Mouse (Mus musculus): ENCODE results near the gene Zfp90.

Gene Zfp90

DNA sequence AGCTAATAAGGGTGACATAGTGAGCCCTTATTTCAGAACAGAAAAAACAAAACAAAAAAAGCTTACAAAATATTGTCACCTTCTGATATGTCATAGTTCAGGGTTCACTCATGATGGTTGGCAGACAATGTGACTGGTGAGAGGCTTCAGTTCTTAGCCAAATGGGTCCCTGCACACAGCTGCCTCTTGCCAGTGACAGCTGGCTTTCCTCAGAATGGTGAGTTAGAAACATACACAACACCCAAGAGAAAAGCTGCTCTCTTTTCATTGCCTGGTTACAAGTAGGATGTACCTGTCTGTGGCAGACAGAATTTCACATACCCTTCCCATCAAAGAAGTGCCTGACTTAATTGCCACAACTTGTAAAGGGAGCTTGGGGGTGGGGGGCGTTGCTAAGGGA, 18.5 kb downstream of the Zfp90 start:
- DNase-seq, result peak; percentile 25

DNA sequence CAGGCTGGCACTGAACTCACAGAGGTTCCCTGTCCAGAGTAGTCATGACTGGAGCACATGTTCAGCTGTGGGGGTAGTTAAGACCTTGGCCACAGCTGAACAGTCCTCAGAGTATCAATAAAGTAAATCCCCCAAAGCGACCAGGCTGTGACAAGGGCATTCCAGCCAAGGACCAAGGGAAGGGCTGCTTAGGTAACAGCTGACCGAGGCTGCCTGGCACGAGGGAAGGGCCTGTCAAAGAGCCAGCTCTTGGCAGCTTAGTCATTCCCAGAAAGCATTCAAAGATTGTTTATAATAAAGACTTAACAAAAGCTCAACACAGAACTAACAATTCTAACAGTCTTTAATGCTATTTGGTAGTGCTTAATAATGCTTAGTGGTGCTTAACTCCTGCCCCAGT, 22.7 kb downstream of the Zfp90 start:
- peak; percentile 78 for DNase-seq

GRCm38 (mm10) chr8:106440146-106440545, 25.0 kb downstream of the Zfp90 start:
- no peak for DNase-seq

DNA sequence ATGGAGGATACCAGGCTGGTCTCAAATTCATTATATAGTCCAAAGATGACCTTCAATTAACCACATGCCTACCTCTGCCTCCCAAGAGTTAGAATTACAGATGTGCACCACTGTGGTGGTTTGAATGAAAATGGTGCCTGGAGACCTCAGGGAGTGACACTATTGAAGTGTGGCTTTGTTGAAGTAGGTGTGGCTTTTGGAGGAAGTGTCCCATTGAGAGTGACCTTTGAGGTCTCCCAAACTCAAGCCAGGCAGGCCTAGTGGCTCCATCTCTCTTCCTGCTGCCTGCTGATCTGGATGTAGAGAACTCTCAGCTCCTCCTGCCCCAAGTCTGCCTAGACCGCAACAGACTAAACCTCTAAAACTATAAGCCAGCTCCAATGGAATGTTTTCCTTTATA, 27.6 kb downstream of the Zfp90 start:
- DNase-seq, result no peak

GRCm38 (mm10) chr8:106451301-106452085, 36.4 kb downstream of the Zfp90 start:
- DNase-seq, result no peak

DNA sequence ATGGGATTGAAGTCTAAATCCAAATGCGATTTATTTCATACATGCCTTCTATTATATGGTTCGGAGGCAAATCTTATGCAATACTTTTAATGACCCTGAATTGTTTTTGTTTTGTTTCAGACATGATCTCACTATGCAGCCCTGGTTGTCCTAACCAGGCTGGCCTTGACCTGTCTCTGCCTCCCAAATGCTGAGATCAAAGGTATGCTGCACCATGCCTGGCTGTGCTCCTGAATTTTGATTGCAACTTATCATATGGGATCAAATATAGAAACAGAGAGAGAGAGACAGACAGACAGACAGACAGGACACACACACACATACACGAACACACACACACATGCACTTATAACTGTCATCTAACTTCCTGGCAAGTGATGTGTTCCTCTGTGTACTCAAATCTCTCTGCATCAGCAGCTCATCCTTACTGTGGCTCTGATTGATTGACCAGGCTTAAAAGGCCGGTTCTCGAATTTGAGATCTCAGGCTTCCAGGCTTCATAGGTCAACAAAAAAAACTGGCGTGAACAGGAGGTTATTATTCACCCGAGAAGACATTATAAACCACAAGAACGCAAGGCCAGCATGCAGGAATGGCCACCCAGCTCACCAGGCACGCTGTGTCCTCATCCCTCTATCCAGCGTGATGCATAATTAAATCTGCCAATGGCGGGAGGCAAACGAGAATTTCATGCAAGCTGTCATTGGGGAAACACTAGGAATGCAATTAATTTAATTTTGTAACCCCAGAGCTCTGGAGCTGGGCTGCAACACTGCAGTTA, 37.8 kb downstream of the Zfp90 start:
- DNase-seq, result no peak

- no peak for DNase-seq
Observed at GRCm38 (mm10) chr8:106454036-106454435, 38.9 kb downstream of the Zfp90 start.

DNA sequence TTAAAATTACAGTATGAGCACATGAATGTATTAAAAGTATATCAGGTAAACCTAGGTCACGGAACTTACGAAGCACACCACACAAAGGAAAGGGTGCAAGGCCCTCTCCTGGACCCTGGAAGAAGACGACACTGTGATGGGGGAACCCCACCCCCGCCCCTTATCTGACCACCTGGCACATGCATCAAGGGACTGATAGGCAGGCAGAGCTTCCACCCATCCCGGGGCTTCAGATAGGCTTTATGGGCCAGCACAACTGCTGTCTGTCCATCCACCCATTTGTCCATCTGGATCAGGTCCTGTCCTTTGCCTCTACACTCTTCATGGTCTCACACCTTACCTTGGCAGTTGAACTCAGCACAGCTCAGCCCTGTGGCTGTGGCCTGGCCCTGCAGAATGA, 47.0 kb downstream of the Zfp90 start:
- no peak for DNase-seq

- DNase-seq, result no peak
Observed at GRCm38 (mm10) chr8:106463795-106464194, 48.7 kb downstream of the Zfp90 start.

DNA sequence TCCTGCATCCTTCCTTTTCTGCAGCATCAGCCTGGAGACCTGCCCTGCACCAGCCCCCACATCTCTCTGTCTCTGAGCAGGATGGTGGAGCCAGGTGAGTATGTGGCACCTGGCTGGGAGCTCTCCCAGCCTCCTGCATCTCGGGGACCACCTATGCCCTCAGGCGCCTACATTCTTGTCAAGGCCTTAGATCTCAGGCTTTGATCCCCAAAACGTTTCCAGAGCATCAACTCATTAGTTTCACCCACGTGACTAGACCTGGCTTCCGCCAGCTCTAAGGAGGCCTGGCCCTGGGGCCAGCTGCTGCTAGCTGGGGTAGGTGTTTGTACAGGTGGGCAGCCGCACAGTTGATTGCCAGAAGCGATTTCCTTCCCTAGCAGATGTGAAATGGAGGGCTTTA, 54.4 kb downstream of the Zfp90 start:
- no peak for DNase-seq

DNA sequence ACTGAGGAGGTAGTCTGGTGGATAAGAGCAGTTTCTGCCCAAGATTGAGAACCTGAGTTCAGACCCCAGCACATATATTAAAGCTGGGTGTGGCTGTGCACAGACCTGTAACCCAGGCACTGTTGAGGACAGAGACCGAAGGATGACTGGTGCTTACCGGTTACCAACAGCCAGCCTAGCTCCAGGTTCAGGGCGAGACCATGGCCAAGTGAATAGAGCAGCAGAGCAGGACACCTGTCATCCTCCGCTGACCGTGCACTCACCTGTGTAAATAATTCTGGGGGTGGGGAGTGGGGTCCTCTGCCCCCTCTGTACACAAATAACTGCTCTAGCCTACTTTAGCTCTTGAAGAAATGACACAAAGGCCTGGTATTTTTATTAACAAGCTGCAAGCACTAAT, 58.9 kb downstream of the Zfp90 start:
- DNase-seq, result no peak
